Mouse (Mus musculus) MEL (cell line): ENCODE measurements at regions not wholly inside any gene's neighbourhood (a gene's known extent, or its start where the extent isn't known, plus 50 kb on each side); places are given as distances from the start of the nearest gene placed in this dataset.

ENCODE experiments used
- CHD2 ChIP-seq: IDR thresholded peaks from 2 replicates; pipeline ENCODE4 v1.6.1; 2011; ENCODE audit warnings: low read length, improper control_type of control experiment
- CTCF ChIP-seq, 3 experiments: IDR thresholded peaks in 2 of 3; conservative IDR thresholded peaks in 1 of 3; 2 replicates each; pipeline ENCODE4 v1.5.1; 2011 to 2012; ENCODE audit warnings: low read length in 3 of 3, low read depth in 2 of 3, mild to moderate bottlenecking in 2 of 3, improper control_type of control experiment in 1 of 3, inconsistent platforms in 1 of 3, mixed read lengths in 1 of 3, moderate library complexity in 1 of 3; ENCODE audit not compliant: control insufficient read depth in 1 of 3, insufficient read depth in 1 of 3, poor library complexity in 1 of 3, severe bottlenecking in 1 of 3
- GABPA ChIP-seq: IDR thresholded peaks from 2 replicates; pipeline ENCODE4 v1.6.1; 2012; ENCODE audit warnings: low read depth, mild to moderate bottlenecking, inconsistent platforms, low read length, improper control_type of control experiment, moderate library complexity
- MXI1 ChIP-seq: IDR thresholded peaks from 2 replicates; pipeline ENCODE4 v1.6.1; 2011; ENCODE audit warnings: mild to moderate bottlenecking, low read depth, low read length, improper control_type of control experiment
- NELFE ChIP-seq: IDR thresholded peaks from 2 replicates; pipeline ENCODE4 v1.6.1; 2011; ENCODE audit warnings: low read depth, low read length, improper control_type of control experiment
- POLR2A ChIP-seq, 2 experiments: IDR thresholded peaks; 2 replicates each; pipeline ENCODE4 v1.6.1; 2011 to 2012; ENCODE audit warnings: low read length in 2 of 2, mild to moderate bottlenecking in 2 of 2, control low read depth in 1 of 2, improper control_type of control experiment in 1 of 2, low read depth in 1 of 2, moderate library complexity in 1 of 2; ENCODE audit not compliant: control insufficient read depth in 1 of 2, insufficient read depth in 1 of 2, poor library complexity in 1 of 2
- ZNF384 ChIP-seq: IDR thresholded peaks from 2 replicates; pipeline ENCODE4 v1.6.1; 2012; ENCODE audit warnings: low read depth, mild to moderate bottlenecking, inconsistent platforms, low read length, improper control_type of control experiment

DNA sequence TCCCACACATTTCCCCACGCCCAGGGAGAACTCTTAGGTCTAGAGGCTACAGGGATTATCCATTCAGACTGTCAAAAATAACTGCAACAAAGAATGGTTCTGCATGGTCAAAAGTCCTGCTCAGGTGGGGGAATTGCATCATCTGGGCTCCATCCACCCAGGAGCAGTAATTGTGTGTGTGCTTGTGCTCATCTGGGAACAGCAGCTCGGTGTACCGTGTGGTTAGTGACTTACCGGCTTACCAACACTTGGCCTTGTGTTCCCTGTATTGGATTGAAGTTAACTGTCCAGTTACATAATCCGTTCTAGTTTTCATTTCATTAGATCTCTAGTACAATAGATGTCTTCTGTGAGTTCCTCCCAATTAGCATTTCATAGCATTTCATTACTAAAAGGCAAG is 117.7 kb upstream of the Usp25 start:
- TF ChIP-seq NELFE, result no peak
- no peak for TF ChIP-seq ZNF384
- TF ChIP-seq GABPA, result no peak
- no peak for TF ChIP-seq POLR2A (IDR thresholded peaks at IDR 0.05; ENCODE audit: control insufficient read depth in 1 of 2, insufficient read depth in 1 of 2, low read depth in 1 of 2, low read length in 2 of 2, poor library complexity in 1 of 2)
- TF ChIP-seq MXI1, result no peak
- no peak for TF ChIP-seq CTCF (IDR thresholded peaks at IDR 0.05 in 2 of 3, conservative IDR thresholded peaks at IDR 0.05 in 1 of 3; ENCODE audit: control insufficient read depth in 1 of 3, insufficient read depth in 1 of 3, low read depth in 2 of 3, low read length in 3 of 3, poor library complexity in 1 of 3, severe bottlenecking in 1 of 3)
- no peak for TF ChIP-seq CHD2
